Mouse (Mus musculus) hindbrain, embryonic 11.5 days (tissue): Measurements from ENCODE around the gene Guk1. TPM values are rescaled to one million over a fixed set of nuclear protein-coding genes. Genes with fewer than 3 reads are reported as not detected.
A peak's percentile ranks its signal among the peaks of the same experiment; 100 is the strongest.

Experiments
- ATAC-seq: fragments of 200-750 bp; cut with Nextera tagmentation; 2 replicates; pipeline ENCODE4 v1.8.0; 2017; ENCODE audit warnings: mild to moderate bottlenecking, moderate TSS enrichment, moderate library complexity; ENCODE audit not compliant: low FRiP score
- DNase-seq: peaks from one replicate; pipeline ENCODE4 v3.0.0-alpha.2; 2015; ENCODE audit warnings: low spot score
- H3K27ac ChIP-seq: fragments of 300-500 bp; sonication (generic); 2 replicates; pipeline ENCODE4 v1.5.1; 2014; ENCODE audit warnings: mild to moderate bottlenecking, low read depth, low read length
- H3K27me3 ChIP-seq: fragments of 300-500 bp; sonication (generic); 2 replicates; pipeline ENCODE4 v1.6.1; 2014; ENCODE audit warnings: mild to moderate bottlenecking, low read length, moderate library complexity, mixed read lengths; ENCODE audit not compliant: control insufficient read depth, insufficient read depth
- H3K36me3 ChIP-seq: fragments of 300-500 bp; sonication (generic); 2 replicates; pipeline ENCODE4 v1.6.1; 2014; ENCODE audit warnings: mild to moderate bottlenecking, low read length, moderate library complexity, mixed read lengths; ENCODE audit not compliant: control insufficient read depth, insufficient read depth
- H3K4me1 ChIP-seq: fragments of 300-500 bp; sonication (generic); replicated peaks from 2 replicates; pipeline ENCODE4 v1.6.1; 2014; ENCODE audit warnings: low read length, mixed read lengths; ENCODE audit not compliant: control insufficient read depth, insufficient read depth
- H3K4me2 ChIP-seq: fragments of 300-500 bp; sonication (generic); replicated peaks from 2 replicates; pipeline ENCODE4 v1.6.1; 2014; ENCODE audit warnings: mild to moderate bottlenecking, low read depth, low read length
- H3K4me3 ChIP-seq: fragments of 300-500 bp; sonication (generic); 2 replicates; pipeline ENCODE4 v1.5.1; 2014; ENCODE audit warnings: low read depth, low read length
- H3K9ac ChIP-seq: fragments of 300-500 bp; sonication (generic); 2 replicates; pipeline ENCODE4 v1.6.1; 2014; ENCODE audit warnings: low read depth, low read length
- H3K9me3 ChIP-seq: fragments of 300-500 bp; sonication (generic); 2 replicates; pipeline ENCODE4 v1.6.1; 2016; ENCODE audit warnings: low read length; ENCODE audit not compliant: control insufficient read depth
- WGBS: fragments of 180-500 bp; shearing (Covaris S2); extraction: QIAGEN DNeasy Blood & Tissue Kit; methylation state at CpG from one replicate; pipeline ENCODE4 v1.1.7; 2014; 5-methylcytosine and 5-hydroxymethylcytosine counted together
- polyA plus RNA-seq: library from polyadenylated mRNA; unstranded; fragments of >200 nt; fragmentation: Nextera tagmentation; extraction: Ambion mirVana; gene quantifications from 2 replicates; pipeline ENCODE4 v1.2.1, GENCODE M21; 2014

Guk1 gene
- polyA plus RNA-seq, 1 experiment from 2014 or later: 105 TPM

- Histone ChIP-seq H3K9ac (no peak overlapping the region), H3K4me3 (no peak overlapping the region), H3K4me2 (no peak overlapping the region), H3K4me1 (no peaks in the 10 kb centered on the region), H3K9me3 (no peaks in the 10 kb centered on the region), H3K27ac (no peak overlapping the region), H3K36me3 (no peaks in the 10 kb centered on the region), H3K27me3 (no peaks in the 10 kb centered on the region)
- DNase-seq (no peak), ATAC-seq (no peak)
- 29% methylated on average over 3 of the region's 3 CpGs for WGBS
These were observed 40.3 kb downstream of the Guk1 start for GRCm38 (mm10) chr11:59151729-59152128.

- Histone ChIP-seq H3K4me3 (no peak overlapping the region), H3K9ac (no peak overlapping the region), H3K27ac (no peak overlapping the region), H3K9me3 (no peaks in the 10 kb centered on the region), H3K4me2 (no peak overlapping the region), H3K36me3 (no peaks in the 10 kb centered on the region), H3K4me1 (no peaks in the 10 kb centered on the region), H3K27me3 (no peaks in the 10 kb centered on the region)
- no peak for ATAC-seq
- 76% methylated on average over 3 of the region's 3 CpGs for WGBS
- DNase-seq: no peak
These were observed 42.7 kb downstream of the Guk1 start for GRCm38 (mm10) chr11:59149302-59149701.

GRCm38 (mm10) chr11:59142962-59143361 is 49.0 kb downstream of the Guk1 start:
- DNase-seq (no peak), ATAC-seq (no peak)
- peaks cover under 1% of the 10 kb centered on the region; the same call in 1 of the 2 replicates for H3K27me3 ChIP-seq
- H3K36me3 ChIP-seq: no peaks in the 10 kb centered on the region
- no peaks in the 10 kb centered on the region for H3K4me1 ChIP-seq
- H3K4me2 ChIP-seq: no peak overlapping the region
- no peak overlapping the region for H3K9ac ChIP-seq
- no peak overlapping the region for H3K4me3 ChIP-seq
- H3K27ac ChIP-seq: no peak overlapping the region
- WGBS: 77% methylated on average over 5 of the region's 5 CpGs
- H3K9me3 ChIP-seq: no peaks in the 10 kb centered on the region

DNA sequence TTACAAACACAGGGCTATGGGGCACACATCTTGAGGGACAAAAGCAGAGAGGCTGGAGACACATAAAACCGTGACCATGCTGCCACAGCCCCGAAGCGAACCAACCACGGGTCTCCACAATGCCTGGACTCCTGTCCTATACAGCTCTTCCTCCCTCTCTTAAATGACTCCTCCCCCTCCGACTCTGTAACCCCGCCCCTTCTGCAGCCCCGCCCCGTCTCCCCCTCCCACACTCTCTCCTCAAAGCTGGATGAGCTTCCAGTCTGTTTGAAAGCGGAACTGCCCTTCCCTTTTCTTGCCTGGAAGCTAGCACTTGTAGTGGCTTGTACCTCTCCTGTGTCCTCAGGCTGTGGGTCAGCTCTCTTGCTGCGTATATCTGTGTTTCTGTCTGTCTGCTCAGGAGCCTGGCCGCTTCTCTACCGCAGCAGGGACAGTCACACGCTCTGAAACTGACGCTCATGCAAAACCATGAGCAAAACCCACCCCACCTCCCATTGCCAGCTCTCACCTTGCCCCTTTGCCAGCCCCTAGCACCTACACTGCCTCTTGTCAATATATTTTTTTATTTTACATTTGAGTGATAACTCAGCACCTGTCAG is 50.1 kb downstream of the Guk1 start:
- H3K4me3 ChIP-seq: no peak overlapping the region
- no peak for ATAC-seq

DNA sequence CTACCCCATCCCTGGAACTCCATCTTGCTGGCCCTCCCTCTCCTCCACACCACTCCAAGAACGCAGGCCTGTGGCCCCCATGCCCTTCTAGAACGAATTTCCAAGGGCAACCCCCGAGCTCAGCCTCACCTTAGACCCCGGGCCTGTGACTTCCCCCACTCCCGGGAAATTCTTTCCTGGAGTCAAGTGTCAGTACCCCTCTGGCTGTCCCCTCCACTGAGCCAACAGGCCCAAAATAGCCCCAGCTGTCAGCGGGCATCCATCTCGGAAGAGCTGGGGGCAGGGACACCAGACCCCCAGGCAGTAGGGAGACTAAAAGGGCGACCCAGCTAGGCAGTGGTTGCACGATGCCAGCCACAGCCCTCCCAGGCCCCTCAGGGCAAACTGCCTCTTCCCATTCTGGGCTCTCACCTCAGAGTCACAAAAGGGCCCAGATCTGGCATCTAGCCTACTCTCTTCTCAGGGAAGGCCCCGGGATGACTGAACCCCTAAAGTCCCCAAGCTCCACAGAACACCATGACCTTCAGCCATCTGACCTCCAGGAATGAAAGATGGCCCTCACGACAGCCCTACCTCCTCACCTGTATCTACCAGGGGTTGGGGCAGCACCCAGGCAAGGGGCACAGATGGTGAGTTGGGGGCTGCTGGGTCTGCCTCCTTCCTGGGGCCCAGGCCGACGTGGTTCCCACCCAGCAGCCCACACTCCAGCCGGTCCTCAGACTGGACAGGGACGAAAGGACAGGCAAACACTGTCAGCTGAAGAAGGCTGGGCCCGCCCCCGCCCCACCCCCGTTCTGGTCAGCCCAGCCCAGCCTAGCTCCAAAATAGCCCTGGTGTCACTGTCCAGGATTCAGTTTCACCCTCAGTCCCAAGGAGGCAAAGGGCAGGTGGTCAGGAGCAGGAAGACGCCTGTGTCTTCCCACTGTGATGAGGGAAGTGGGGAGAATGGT is 53.2 kb downstream of the Guk1 start:
- 67% methylated on average over 19 of the region's 19 CpGs for whole genome bisulfite sequencing
- no peaks in the 10 kb centered on the region for H3K36me3 ChIP-seq
- H3K27me3 ChIP-seq: peaks cover 39% of the 10 kb centered on the region
- no peak overlapping the region for H3K4me3 ChIP-seq
- H3K27ac ChIP-seq: no peak overlapping the region
- no peaks in the 10 kb centered on the region for H3K9me3 ChIP-seq
- no peak overlapping the region for H3K4me2 ChIP-seq
- H3K9ac ChIP-seq: no peak overlapping the region
- DNase-seq (no peak), ATAC-seq (no peak)
- H3K4me1 ChIP-seq: peaks cover 8% of the 10 kb centered on the region; the same call in 1 of the 2 replicates

More for the DNA sequence above, 50.1 kb downstream of the Guk1 start:
- Histone ChIP-seq H3K36me3 (no peaks in the 10 kb centered on the region), H3K9me3 (no peaks in the 10 kb centered on the region), H3K4me2 (peak overlapping the region; percentile 12), H3K27me3 (peaks cover 10% of the 10 kb centered on the region), H3K4me1 (no peaks in the 10 kb centered on the region), H3K9ac (no peak overlapping the region), H3K27ac (no peak overlapping the region)
- WGBS: 10% methylated on average over 14 of the region's 14 CpGs
- peak; percentile 50 for DNase-seq

DNA sequence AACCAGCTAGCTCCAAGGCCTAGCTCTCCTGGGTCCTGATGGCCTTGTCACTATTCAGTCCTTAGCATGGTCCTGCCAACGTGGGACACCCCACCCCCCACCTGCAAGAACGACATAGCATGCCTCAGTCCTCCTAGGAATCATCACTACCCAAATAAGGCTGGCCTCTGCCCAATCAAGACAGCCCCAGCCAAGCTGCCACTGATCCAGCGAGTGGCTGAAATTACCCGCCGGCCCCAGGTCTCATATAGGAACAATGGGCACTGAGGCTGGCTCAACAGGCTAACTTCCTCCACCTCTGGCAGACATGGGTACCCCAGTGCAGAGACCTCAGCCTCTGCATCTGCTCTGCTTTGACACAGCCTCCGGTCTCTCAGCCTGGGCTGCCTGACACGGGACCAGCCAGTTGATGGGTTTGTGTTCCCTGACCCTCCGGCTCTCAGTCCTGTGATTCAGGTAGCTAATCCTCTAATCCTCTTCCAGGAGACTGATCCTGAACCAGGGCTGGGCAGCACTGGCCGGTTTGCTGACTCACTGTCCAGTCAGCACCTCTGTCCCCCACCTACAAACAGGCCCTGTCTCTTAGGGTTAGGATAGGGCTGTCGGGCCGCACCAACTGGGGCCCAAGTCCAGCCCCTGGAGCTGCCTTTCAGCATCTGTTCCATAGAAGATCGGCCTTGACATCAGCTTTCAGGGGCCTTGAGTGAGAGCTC is 54.9 kb downstream of the Guk1 start:
- 73% methylated on average over 12 of the region's 12 CpGs for WGBS
- Histone ChIP-seq H3K36me3 (no peaks in the 10 kb centered on the region), H3K4me3 (no peak overlapping the region), H3K4me1 (peaks cover 8% of the 10 kb centered on the region; the same call in 1 of the 2 replicates), H3K4me2 (no peak overlapping the region), H3K9ac (no peak overlapping the region), H3K27me3 (peaks cover 48% of the 10 kb centered on the region), H3K9me3 (no peaks in the 10 kb centered on the region), H3K27ac (no peak overlapping the region)
- DNase-seq (no peak), ATAC-seq (no peak)

- Histone ChIP-seq H3K4me2 (peak within 1 kb of the TSS; percentile 38), H3K27ac (no peak within 1 kb of the TSS), H3K9me3 (no peaks in the 10 kb centered on the region), H3K9ac (no peak within 1 kb of the TSS), H3K4me1 (peaks cover 8% of the 10 kb centered on the region; the same call in 1 of the 2 replicates), H3K27me3 (peaks cover 48% of the 10 kb centered on the region), H3K36me3 (no peaks in the 10 kb centered on the region), H3K4me3 (peak within 1 kb of the TSS; percentile 21)
- WGBS: 19% methylated on average over 43 of the region's 44 CpGs
- ATAC-seq (no peak), DNase-seq (peak; percentile 27)
These were observed 56.0 kb downstream of the Guk1 start, which contains the start of gene Obscn for GRCm38 (mm10) chr11:59135904-59136452. TSS of gene Obscn (minus strand) at chr11:59136402.

- H3K4me1 ChIP-seq: peaks cover 8% of the 10 kb centered on the region; the same call in 1 of the 2 replicates
- DNase-seq (peak; percentile 29), ATAC-seq (no peak)
- no peak overlapping the region for H3K9ac ChIP-seq
- H3K27ac ChIP-seq: no peak overlapping the region
- WGBS: 8% methylated on average over 55 of the region's 55 CpGs
- H3K9me3 ChIP-seq: no peaks in the 10 kb centered on the region
- peaks cover 48% of the 10 kb centered on the region for H3K27me3 ChIP-seq
- no peaks in the 10 kb centered on the region for H3K36me3 ChIP-seq
- peak overlapping the region; percentile 21 for H3K4me3 ChIP-seq
- H3K4me2 ChIP-seq: peak overlapping the region; percentile 38
These were observed 56.8 kb downstream of the Guk1 start for GRCm38 (mm10) chr11:59135051-59135820.
